Mouse (Mus musculus) stomach, postnatal 0 days (tissue): ENCODE results near the gene Ppp1r8.

Source experiments
- CTCF ChIP-seq: IDR thresholded peaks from 2 replicates; pipeline ENCODE4 v1.5.1; 2016; ENCODE audit warnings: antibody characterized with exemption, low read depth, mild to moderate bottlenecking, moderate library complexity
- EP300 ChIP-seq: optimal IDR thresholded peaks from 2 replicates; pipeline ENCODE3; 2016; ENCODE audit warnings: antibody characterized with exemption

GRCm38 (mm10) chr4:132789731-132790130 lies 53.2 kb downstream of the Ppp1r8 start:
- TF ChIP-seq CTCF (no peak), EP300 (no peak)
